Mouse (Mus musculus): ENCODE data around the gene Hist2h2be. TPM values are rescaled to one million over a fixed set of nuclear protein-coding genes. Genes with fewer than 3 reads are reported as not detected.
"Not testable (repeated sequence)": the region's sequence is repeated elsewhere in the genome, so short reads cannot be mapped to it uniquely, and the experiment has no call there.

Gene Hist2h2be
- polyA plus RNA-seq, 1 experiment: 16.7 TPM

DNA sequence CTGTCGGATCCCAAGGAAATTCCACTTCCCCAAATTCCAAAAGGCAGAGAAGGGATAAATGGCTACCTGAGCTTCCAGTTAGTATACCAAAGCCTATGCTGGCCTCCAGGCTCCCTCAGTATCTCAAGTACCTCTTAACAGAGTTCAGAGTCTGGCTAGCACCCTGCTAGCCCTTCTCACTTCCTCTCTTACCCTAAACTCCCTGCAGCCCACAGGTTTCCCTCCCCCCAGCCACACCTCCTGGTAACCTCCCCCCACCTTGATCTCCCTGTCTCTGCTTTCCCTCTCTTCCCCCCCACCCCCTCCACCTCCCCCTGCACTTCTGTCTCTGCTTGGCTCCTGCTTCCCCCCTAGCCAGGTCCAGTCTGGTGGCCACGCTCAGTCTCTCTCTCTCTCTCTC, 21.2 kb upstream of the Hist2h2be start:
- 64% methylated on average over 2 of the region's 2 CpGs for WGBS
- TF ChIP-seq POLR2A (IDR thresholded peaks at IDR 0.05; ENCODE audit: control insufficient read depth, extremely low read depth, insufficient read depth, low read length, poor library complexity): no peak
- no peak for TF ChIP-seq CTCF (IDR thresholded peaks at IDR 0.05; ENCODE audit: borderline replicate concordance, control insufficient read depth, extremely low read depth, insufficient read depth, low read length, poor library complexity)
- H3K27me3 ChIP-seq (ENCODE audit: control insufficient read depth, insufficient read depth, low read length): no peaks in the 10 kb centered on the region
- H3K27ac ChIP-seq (ENCODE audit: control insufficient read depth, insufficient read depth, low read length): no peak overlapping the region
- H3K36me3 ChIP-seq (ENCODE audit: control insufficient read depth, insufficient read depth, low read length): no peaks in the 10 kb centered on the region
- no peak for DNase-seq
- H3K4me3 ChIP-seq (ENCODE audit: control insufficient read depth, insufficient read depth, low read length): no peak overlapping the region
- H3K4me1 ChIP-seq (replicated peaks; ENCODE audit: control insufficient read depth, insufficient read depth, low read length): peaks cover 20% of the 10 kb centered on the region

DNA sequence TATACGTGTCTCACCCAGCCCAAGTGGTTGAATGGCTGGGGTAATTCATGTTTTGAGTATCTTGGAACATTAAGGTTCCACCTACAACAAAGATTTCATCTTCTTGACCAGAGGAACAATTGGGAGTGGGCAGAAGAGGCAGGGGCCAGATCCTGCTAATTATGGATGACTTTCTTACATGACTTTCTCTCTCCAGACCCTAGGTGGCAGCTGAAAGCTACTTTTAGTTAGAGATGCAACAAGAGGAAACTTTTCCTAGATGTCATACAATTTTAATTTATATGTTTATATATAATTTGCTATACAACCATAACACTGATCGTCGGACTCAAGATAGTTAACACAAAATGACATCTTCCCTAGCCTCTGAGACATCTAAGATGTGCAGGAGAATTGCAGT, 13.1 kb upstream of the Hist2h2be start:
- no peaks in the 10 kb centered on the region for H3K27me3 ChIP-seq (ENCODE audit: control insufficient read depth, insufficient read depth, low read length)
- no peak overlapping the region for H3K4me3 ChIP-seq (ENCODE audit: control insufficient read depth, insufficient read depth, low read length)
- no peaks in the 10 kb centered on the region for H3K4me1 ChIP-seq (replicated peaks; ENCODE audit: control insufficient read depth, insufficient read depth, low read length)
- no peaks in the 10 kb centered on the region for H3K36me3 ChIP-seq (ENCODE audit: control insufficient read depth, insufficient read depth, low read length)
- DNase-seq: no peak
- no peak for TF ChIP-seq POLR2A (IDR thresholded peaks at IDR 0.05; ENCODE audit: control insufficient read depth, extremely low read depth, insufficient read depth, low read length, poor library complexity)
- no peak for TF ChIP-seq CTCF (IDR thresholded peaks at IDR 0.05; ENCODE audit: borderline replicate concordance, control insufficient read depth, extremely low read depth, insufficient read depth, low read length, poor library complexity)
- WGBS: 73% methylated on average over 3 of the region's 3 CpGs
- no peak overlapping the region for H3K27ac ChIP-seq (ENCODE audit: control insufficient read depth, insufficient read depth, low read length)

GRCm38 (mm10) chr3:96209242-96209641, 11.7 kb upstream of the Hist2h2be start:
- Histone ChIP-seq H3K27me3 (ENCODE audit: control insufficient read depth, insufficient read depth, low read length) (no peaks in the 10 kb centered on the region), H3K27ac (ENCODE audit: control insufficient read depth, insufficient read depth, low read length) (no peak overlapping the region), H3K4me1 (replicated peaks; ENCODE audit: control insufficient read depth, insufficient read depth, low read length) (no peaks in the 10 kb centered on the region), H3K4me3 (ENCODE audit: control insufficient read depth, insufficient read depth, low read length) (no peak overlapping the region), H3K36me3 (ENCODE audit: control insufficient read depth, insufficient read depth, low read length) (no peaks in the 10 kb centered on the region)
- DNase-seq: no peak
- WGBS: 61% methylated on average over 15 of the region's 15 CpGs
- no peak for TF ChIP-seq POLR2A (IDR thresholded peaks at IDR 0.05; ENCODE audit: control insufficient read depth, extremely low read depth, insufficient read depth, low read length, poor library complexity)
- TF ChIP-seq CTCF (IDR thresholded peaks at IDR 0.05; ENCODE audit: borderline replicate concordance, control insufficient read depth, extremely low read depth, insufficient read depth, low read length, poor library complexity): no peak

DNA sequence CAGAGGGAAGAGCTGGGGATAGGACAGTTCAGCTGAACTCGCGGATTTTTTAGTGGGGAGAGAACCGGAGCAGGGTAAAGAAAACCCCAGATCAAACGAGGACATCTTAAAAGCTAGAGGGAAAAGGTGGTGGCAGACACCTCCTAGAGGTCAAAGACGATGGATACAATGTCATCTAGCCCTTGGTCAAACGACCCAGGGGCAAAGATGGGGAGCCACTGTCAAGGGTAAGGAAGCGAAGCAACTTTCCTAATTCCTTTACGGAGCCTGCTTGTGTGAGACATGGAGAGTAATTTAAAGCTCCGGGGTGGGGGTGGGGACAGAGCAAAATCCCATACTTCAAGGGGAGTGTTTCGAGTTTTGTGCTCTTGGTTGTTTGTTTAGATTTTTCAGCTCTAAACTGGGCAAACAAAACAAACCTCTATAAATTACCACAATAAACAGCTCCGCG, 1.7 kb upstream of the Hist2h2be start:
- H3K36me3 ChIP-seq (ENCODE audit: control insufficient read depth, insufficient read depth, low read length): no peaks in the 10 kb centered on the region
- peak; percentile 56 for DNase-seq
- under 1% methylated on average over 12 of the region's 12 CpGs for WGBS
- peaks cover 17% of the 10 kb centered on the region for H3K4me1 ChIP-seq (replicated peaks; ENCODE audit: control insufficient read depth, insufficient read depth, low read length)
- peak overlapping the region; percentile 90 for H3K27ac ChIP-seq (ENCODE audit: control insufficient read depth, insufficient read depth, low read length)
- no peaks in the 10 kb centered on the region for H3K27me3 ChIP-seq (ENCODE audit: control insufficient read depth, insufficient read depth, low read length)
- peak overlapping the region; percentile 49 for H3K4me3 ChIP-seq (ENCODE audit: control insufficient read depth, insufficient read depth, low read length)
- no peak for TF ChIP-seq CTCF (IDR thresholded peaks at IDR 0.05; ENCODE audit: borderline replicate concordance, control insufficient read depth, extremely low read depth, insufficient read depth, low read length, poor library complexity)
- no peak for TF ChIP-seq POLR2A (IDR thresholded peaks at IDR 0.05; ENCODE audit: control insufficient read depth, extremely low read depth, insufficient read depth, low read length, poor library complexity)

DNA sequence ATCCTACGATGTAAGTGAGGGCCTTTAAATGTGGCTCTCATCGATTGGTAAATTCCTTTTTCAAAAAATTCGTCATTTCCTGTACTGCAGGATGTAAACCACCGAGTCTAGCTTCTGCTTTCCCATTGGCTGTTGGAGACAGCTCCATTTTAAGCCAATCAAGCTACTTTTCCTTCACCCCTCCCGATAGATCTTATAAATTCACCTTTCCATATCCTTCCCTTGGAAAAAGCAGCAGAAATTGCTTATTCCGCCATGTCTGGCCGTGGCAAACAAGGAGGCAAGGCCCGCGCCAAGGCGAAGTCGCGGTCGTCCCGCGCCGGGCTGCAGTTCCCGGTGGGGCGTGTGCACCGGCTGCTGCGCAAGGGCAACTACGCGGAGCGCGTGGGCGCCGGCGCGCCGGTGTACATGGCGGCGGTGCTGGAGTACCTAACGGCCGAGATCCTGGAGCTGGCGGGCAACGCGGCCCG, 1.2 kb upstream of the Hist2h2be start, which contains the start of the genes Bola1 and Hist2h2ab:
Gene Bola1 (minus strand): TSS at position 49 of the 470 bp plus-strand sequence.
Gene Hist2h2ab (plus strand): TSS at position 205 of the 470 bp plus-strand sequence.
- Histone ChIP-seq H3K4me1 (replicated peaks; ENCODE audit: control insufficient read depth, insufficient read depth, low read length) (peaks cover 18% of the 10 kb centered on the region), H3K36me3 (ENCODE audit: control insufficient read depth, insufficient read depth, low read length) (no peaks in the 10 kb centered on the region), H3K27ac (ENCODE audit: control insufficient read depth, insufficient read depth, low read length) (peak within 1 kb of the TSS; percentile 98), H3K27me3 (ENCODE audit: control insufficient read depth, insufficient read depth, low read length) (no peaks in the 10 kb centered on the region), H3K4me3 (ENCODE audit: control insufficient read depth, insufficient read depth, low read length) (peak within 1 kb of the TSS; percentile 80)
- under 1% methylated on average over 37 of the region's 37 CpGs for WGBS
- peak; percentile 79 for DNase-seq
- TF ChIP-seq CTCF (IDR thresholded peaks at IDR 0.05; ENCODE audit: borderline replicate concordance, control insufficient read depth, extremely low read depth, insufficient read depth, low read length, poor library complexity): peak; percentile 42; the same call in 1 of the 2 replicates
- peak; percentile 86 for TF ChIP-seq POLR2A (IDR thresholded peaks at IDR 0.05; ENCODE audit: control insufficient read depth, extremely low read depth, insufficient read depth, low read length, poor library complexity)

GRCm38 (mm10) chr3:96220131-96220764, 671 bp upstream of the Hist2h2be start:
- peaks cover 21% of the 10 kb centered on the region for H3K4me1 ChIP-seq (replicated peaks; ENCODE audit: control insufficient read depth, insufficient read depth, low read length)
- WGBS: under 1% methylated on average over 34 of the region's 47 CpGs
- not testable (repeated sequence) for DNase-seq

More at GRCm38 (mm10) chr3:96220131-96220764, 671 bp upstream of the Hist2h2be start:
- H3K4me3 ChIP-seq (ENCODE audit: control insufficient read depth, insufficient read depth, low read length): peak overlapping the region; percentile 80
- H3K27ac ChIP-seq (ENCODE audit: control insufficient read depth, insufficient read depth, low read length): peak overlapping the region; percentile 98
- not testable (repeated sequence) for H3K36me3 ChIP-seq (ENCODE audit: control insufficient read depth, insufficient read depth, low read length); H3K27me3 ChIP-seq (ENCODE audit: control insufficient read depth, insufficient read depth, low read length)
- peak; percentile 77 for TF ChIP-seq POLR2A (IDR thresholded peaks at IDR 0.05; ENCODE audit: control insufficient read depth, extremely low read depth, insufficient read depth, low read length, poor library complexity)

Data from thymus, adult 2 months (tissue).